11 mouse cellular contexts compared by ENCODE assay signal in the genomic region with DNA sequence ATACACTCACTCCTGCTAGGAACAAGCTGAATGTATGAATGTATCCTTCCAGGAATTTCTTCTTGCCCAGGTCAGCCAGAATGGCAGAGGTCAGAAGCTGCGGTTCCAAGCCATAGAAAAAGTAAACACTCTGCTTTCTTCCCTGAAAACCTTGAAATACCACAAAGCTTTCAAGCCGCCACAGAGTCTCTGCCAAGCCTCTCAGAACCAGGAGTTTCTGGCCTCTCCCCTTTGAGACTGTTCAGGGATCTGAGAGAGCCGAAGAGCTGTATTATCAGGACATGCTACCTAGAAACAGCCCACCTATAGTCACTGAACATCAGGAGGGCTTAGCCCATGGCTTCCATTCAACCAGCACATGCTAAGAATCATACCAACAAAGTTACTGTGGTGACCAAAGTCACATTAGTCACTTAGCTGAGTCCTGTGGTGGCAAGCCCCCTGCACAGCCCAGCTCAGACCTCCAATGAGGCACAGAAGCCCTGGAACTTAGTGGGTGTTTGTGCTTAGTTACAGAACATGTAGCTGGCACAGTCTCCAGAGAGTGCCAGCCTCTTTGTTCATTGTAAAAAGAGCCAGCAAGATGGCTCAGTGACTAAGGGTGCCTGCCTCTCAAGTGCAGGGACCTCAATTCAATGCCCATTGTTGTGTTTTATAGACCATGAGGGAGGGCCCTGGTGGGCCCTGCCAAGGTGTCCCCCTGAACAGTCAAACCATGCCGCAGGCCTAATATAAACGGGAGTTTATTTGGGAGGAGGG. TPM values are rescaled to one million over a fixed set of nuclear protein-coding genes. Genes with fewer than 3 reads are reported as not detected.
DNase-seq lines count a peak whose midpoint lies in the region; ATAC-seq and TF ChIP-seq lines count a peak whose summit lies in the region.
"Had no signal": no experiment of that assay in that cellular context is flagged by ENCODE, and none has a peak within 500 bp of the region (broad histone marks: within the 10 kb centered on the region; RNA-seq: fewer than 3 reads in every experiment).

No protein-coding gene starts in this region.

- H3K4me2 ChIP-seq in forebrain, postnatal 0 days (ENCODE audit: low read depth), result no peak overlapping the region
- no peak overlapping the region for H3K4me2 ChIP-seq in lung, embryonic 14.5 days
- no peak overlapping the region for H3K4me2 ChIP-seq in neural tube, embryonic 15.5 days
- H3K4me2 ChIP-seq: limb, embryonic 13.5 days; midbrain, embryonic 12.5 days had no signal

- no peaks in the 10 kb centered on the region for H3K36me3 ChIP-seq in forebrain, postnatal 0 days (ENCODE audit: insufficient read depth)
- H3K36me3 ChIP-seq in lung, embryonic 14.5 days (ENCODE audit: insufficient read depth), result no peaks in the 10 kb centered on the region
- H3K36me3 ChIP-seq in neural tube, embryonic 15.5 days, result no peaks in the 10 kb centered on the region
- H3K36me3 ChIP-seq: limb, embryonic 13.5 days; midbrain, embryonic 12.5 days had no signal

- 29% methylated on average over 5 of the region's 5 CpGs for WGBS in forebrain, postnatal 0 days
- 43% methylated on average over 5 of the region's 5 CpGs for WGBS in lung, embryonic 14.5 days
- 27% methylated on average over 5 of the region's 5 CpGs for WGBS in neural tube, embryonic 15.5 days

- H3K27ac ChIP-seq in forebrain, postnatal 0 days (ENCODE audit: low read depth, low read length), result no peak overlapping the region
- H3K27ac ChIP-seq in lung, embryonic 14.5 days (ENCODE audit: low read depth), result peak overlapping the region; percentile 84
- H3K27ac ChIP-seq in neural tube, embryonic 15.5 days (replicated peaks), result peak overlapping the region; percentile 54; the same call in 1 of the 2 replicates
- H3K27ac ChIP-seq: limb, embryonic 13.5 days; midbrain, embryonic 12.5 days had no signal

- peak; percentile 5 to 63 for DNase-seq in layer of hippocampus, adult 18-20 months (ENCODE audit: low spot score in 2 of 2)
- no peak for DNase-seq in layer of hippocampus, adult 9-10 months (ENCODE audit: low spot score)
- peak; percentile 14 for DNase-seq in forebrain, postnatal 0 days
- peak; percentile 40 for DNase-seq in lung, embryonic 14.5 days
- DNase-seq in cerebellum, postnatal 36 days, result no peak
- DNase-seq: gastrocnemius, postnatal 25 days; right cerebral cortex, postnatal 25 days had no signal

- no peaks in the 10 kb centered on the region for H3K4me1 ChIP-seq in forebrain, postnatal 0 days (ENCODE audit: insufficient read depth)
- H3K4me1 ChIP-seq in lung, embryonic 14.5 days (ENCODE audit: insufficient read depth), result peaks cover 5% of the 10 kb centered on the region; the same call in 1 of the 2 replicates
- H3K4me1 ChIP-seq in neural tube, embryonic 15.5 days, result 0 out of 2 replicates have a peak, but pooled peaks cover 5% of the 10 kb centered on the region
- H3K4me1 ChIP-seq: midbrain, embryonic 12.5 days had no signal

- ATAC-seq in forebrain, postnatal 0 days, result peak; percentile 73
- ATAC-seq in lung, embryonic 14.5 days (ENCODE audit: insufficient read depth), result 0 out of 2 replicates have a peak, but pooled peaks have one; percentile 9
- peak; percentile 83 for ATAC-seq in neural tube, embryonic 15.5 days (ENCODE audit: low FRiP score)
- no peak for ATAC-seq in activated CD4-positive, CD25-positive, alpha-beta regulatory T cell, adult 4 months

- TF ChIP-seq CTCF in forebrain, postnatal 0 days (IDR thresholded peaks at IDR 0.05; ENCODE audit: low read depth), result no peak
- TF ChIP-seq CTCF in lung, embryonic 14.5 days (IDR thresholded peaks at IDR 0.05; ENCODE audit: low read depth), result no peak

- H3K27me3 ChIP-seq in forebrain, postnatal 0 days (ENCODE audit: insufficient read depth, low read length), result no peaks in the 10 kb centered on the region
- no peaks in the 10 kb centered on the region for H3K27me3 ChIP-seq in lung, embryonic 14.5 days (ENCODE audit: insufficient read depth, low read length)
- H3K27me3 ChIP-seq in neural tube, embryonic 15.5 days (replicated peaks), result no peaks in the 10 kb centered on the region
- H3K27me3 ChIP-seq: limb, embryonic 13.5 days; midbrain, embryonic 12.5 days had no signal

- no peak overlapping the region for H3K4me3 ChIP-seq in forebrain, postnatal 0 days (ENCODE audit: low read depth, low read length)
- H3K4me3 ChIP-seq in lung, embryonic 14.5 days (ENCODE audit: low read depth, low read length), result no peak overlapping the region
- H3K4me3 ChIP-seq in neural tube, embryonic 15.5 days (replicated peaks), result no peak overlapping the region
- H3K4me3 ChIP-seq: limb, embryonic 13.5 days; midbrain, embryonic 12.5 days had no signal

- H3K9ac ChIP-seq in forebrain, postnatal 0 days, result no peak overlapping the region
- no peak overlapping the region for H3K9ac ChIP-seq in lung, embryonic 14.5 days
- H3K9ac ChIP-seq in neural tube, embryonic 15.5 days (replicated peaks), result no peak overlapping the region
- H3K9ac ChIP-seq: limb, embryonic 13.5 days; midbrain, embryonic 12.5 days had no signal

- H3K9me3 ChIP-seq in forebrain, postnatal 0 days (ENCODE audit: low read length), result no peaks in the 10 kb centered on the region
- H3K9me3 ChIP-seq in lung, embryonic 14.5 days (ENCODE audit: low read depth, low read length), result no peaks in the 10 kb centered on the region
- no peaks in the 10 kb centered on the region for H3K9me3 ChIP-seq in neural tube, embryonic 15.5 days (replicated peaks)
- H3K9me3 ChIP-seq: limb, embryonic 13.5 days; midbrain, embryonic 12.5 days had no signal

RNA-seq across cellular contexts. Expression of a gene that starts 16.2 kb away (rescaled TPM):
- total RNA-seq in layer of hippocampus, adult 18-20 months (2021), result 1 to 10 TPM; 7.5 to 8.1 TPM
- 7.9 and 8.7 TPM in 2 replicates for total RNA-seq in forebrain, postnatal 0 days (2014; rRNA removed)
- polyA plus RNA-seq in forebrain, postnatal 0 days (2015; fragmentation: Nextera tagmentation; extraction: Ambion mirVana), result 1.2 and 1.6 TPM in 2 replicates
- 5.1 and 5.6 TPM in 2 replicates for polyA plus RNA-seq in lung, embryonic 14.5 days (2014; fragmentation: Nextera tagmentation; extraction: Ambion mirVana)
- polyA plus RNA-seq in neural tube, embryonic 15.5 days (2015; fragmentation: Nextera tagmentation; extraction: Ambion mirVana), result 2.8 and 5.5 TPM in 2 replicates
- 1 to 10 TPM; 1.0 to 3.0 TPM for polyA plus RNA-seq in activated CD4-positive, CD25-positive, alpha-beta regulatory T cell, adult 4 months (2017; shearing (Covaris generic))

Comparison
In these comparisons a context has a peak if more than half of its experiments do, and no peak if none do; other contexts are left out.
1. DNase-seq: peak in layer of hippocampus, adult 18-20 months (2 of 2), forebrain, postnatal 0 days (single experiment) and lung, embryonic 14.5 days (single experiment); none in layer of hippocampus, adult 9-10 months (single experiment) and cerebellum, postnatal 36 days (0 of 2).